In genomic region chr13:55213138-55213806, GRCm38 (mm10) we compare ENCODE assay signal across 8 mouse cellular contexts. TPM values are rescaled to one million over a fixed set of nuclear protein-coding genes. Genes with fewer than 3 reads are reported as not detected.
DNase-seq lines count a peak whose midpoint lies in the region; ATAC-seq and TF ChIP-seq lines count a peak whose summit lies in the region.

No protein-coding gene starts in this region.

- no peaks in the 10 kb centered on the region for H3K27me3 ChIP-seq in heart, embryonic 16.5 days (ENCODE audit: control insufficient read depth, insufficient read depth, low read length)
- H3K27me3 ChIP-seq in MEL (ENCODE audit: control insufficient read depth in 1 of 2, insufficient read depth in 2 of 2, low read length in 2 of 2) = no peaks in the 10 kb centered on the region
- no peaks in the 10 kb centered on the region for H3K27me3 ChIP-seq in hindbrain, embryonic 10.5 days (ENCODE audit: insufficient read depth, poor library complexity, severe bottlenecking)
- no peaks in the 10 kb centered on the region for H3K27me3 ChIP-seq in midbrain, embryonic 10.5 days (ENCODE audit: low read depth, poor library complexity, severe bottlenecking)

- no peak for DNase-seq in heart, adult 18-20 months
- no peak for DNase-seq in MEL (ENCODE audit: low read depth, low spot score)
- no peak for DNase-seq in hindbrain, embryonic 10.5 days (ENCODE audit: low spot score)
- no peak for DNase-seq in midbrain, embryonic 10.5 days (ENCODE audit: low spot score)
- DNase-seq in ovary, postnatal 10 days (ENCODE audit: low spot score) = no peak
- DNase-seq in thymus, postnatal 0 days (ENCODE audit: low spot score) = no peak
- no peak for DNase-seq in layer of hippocampus, postnatal 36 days

- TF ChIP-seq CTCF in MEL (IDR thresholded peaks at IDR 0.05 in 2 of 3, conservative IDR thresholded peaks at IDR 0.05 in 1 of 3; ENCODE audit: control insufficient read depth in 1 of 3, insufficient read depth in 1 of 3, low read depth in 2 of 3, low read length in 3 of 3, poor library complexity in 1 of 3, severe bottlenecking in 1 of 3) = no peak

- 59% methylated on average over 10 of the region's 10 CpGs for WGBS in heart, embryonic 16.5 days
- 70% methylated on average over 10 of the region's 10 CpGs for WGBS in hindbrain, embryonic 10.5 days
- WGBS in midbrain, embryonic 10.5 days = 67% methylated on average over 10 of the region's 10 CpGs

- H3K9me3 ChIP-seq in heart, embryonic 16.5 days (replicated peaks; ENCODE audit: control insufficient read depth, low read length) = no peaks in the 10 kb centered on the region
- H3K9me3 ChIP-seq in MEL (replicated peaks; ENCODE audit: insufficient read depth, low read length) = no peaks in the 10 kb centered on the region
- H3K9me3 ChIP-seq in hindbrain, embryonic 10.5 days = no peaks in the 10 kb centered on the region
- no peaks in the 10 kb centered on the region for H3K9me3 ChIP-seq in midbrain, embryonic 10.5 days (replicated peaks)

- no peak for TF ChIP-seq EP300 in MEL (IDR thresholded peaks at IDR 0.05; ENCODE audit: low read depth in 1 of 2, low read length in 2 of 2)

- peaks cover 43% of the 10 kb centered on the region for H3K4me1 ChIP-seq in heart, embryonic 16.5 days (ENCODE audit: control insufficient read depth, insufficient read depth, low read length)
- H3K4me1 ChIP-seq in MEL (ENCODE audit: control insufficient read depth in 1 of 2, insufficient read depth in 2 of 2, low read length in 2 of 2) = peaks cover 0 to 10% of the 10 kb centered on the region in 2 experiments; a peak in 2 of 4 replicates
- H3K4me1 ChIP-seq in hindbrain, embryonic 10.5 days (replicated peaks) = peaks cover 70% of the 10 kb centered on the region
- peaks cover 75% of the 10 kb centered on the region for H3K4me1 ChIP-seq in midbrain, embryonic 10.5 days

- peak overlapping the region; percentile 80 for H3K4me2 ChIP-seq in heart, embryonic 16.5 days (ENCODE audit: low read depth, low read length)

- no peak for TF ChIP-seq RAD21 in MEL (IDR thresholded peaks at IDR 0.05; ENCODE audit: low read depth, low read length)

- no peak for TF ChIP-seq POLR2A in MEL (IDR thresholded peaks at IDR 0.05; ENCODE audit: control insufficient read depth in 1 of 2, insufficient read depth in 1 of 2, low read depth in 1 of 2, low read length in 2 of 2, poor library complexity in 1 of 2)

- H3K27ac ChIP-seq in heart, embryonic 16.5 days (ENCODE audit: low read length) = peak overlapping the region; percentile 98
- H3K27ac ChIP-seq in MEL (ENCODE audit: control insufficient read depth, low read depth, low read length) = no peak overlapping the region
- H3K27ac ChIP-seq in hindbrain, embryonic 10.5 days = peak overlapping the region; percentile 100
- H3K27ac ChIP-seq in midbrain, embryonic 10.5 days (replicated peaks) = peak overlapping the region; percentile 100

- peak overlapping the region; percentile 99 for H3K9ac ChIP-seq in heart, embryonic 16.5 days (ENCODE audit: low read length)
- peak overlapping the region; percentile 97 for H3K9ac ChIP-seq in MEL (ENCODE audit: control insufficient read depth, low read depth, low read length, poor library complexity, severe bottlenecking)

- H3K4me3 ChIP-seq in heart, embryonic 16.5 days (ENCODE audit: low read length) = peak overlapping the region; percentile 82
- H3K4me3 ChIP-seq in MEL (ENCODE audit: control insufficient read depth in 1 of 2, insufficient read depth in 1 of 2, low read depth in 2 of 2, low read length in 2 of 2) = peak overlapping the region; percentile 74 to 87
- peak overlapping the region; percentile 89 for H3K4me3 ChIP-seq in hindbrain, embryonic 10.5 days
- peak overlapping the region; percentile 95 for H3K4me3 ChIP-seq in midbrain, embryonic 10.5 days

- peaks cover 21% of the 10 kb centered on the region for H3K36me3 ChIP-seq in heart, embryonic 16.5 days (ENCODE audit: control insufficient read depth, insufficient read depth)
- H3K36me3 ChIP-seq in MEL (ENCODE audit: control insufficient read depth in 1 of 2, insufficient read depth in 2 of 2, low read length in 2 of 2) = peaks cover 0 to 16% of the 10 kb centered on the region in 2 experiments
- peaks cover 52% of the 10 kb centered on the region for H3K36me3 ChIP-seq in hindbrain, embryonic 10.5 days
- peaks cover 52% of the 10 kb centered on the region for H3K36me3 ChIP-seq in midbrain, embryonic 10.5 days

- H3K79me2 ChIP-seq in MEL (ENCODE audit: control insufficient read depth, insufficient read depth, low read length, poor library complexity) = peaks cover 9% of the 10 kb centered on the region

- no peak for ATAC-seq in heart, embryonic 16.5 days (replicated peaks; ENCODE audit: extremely low read depth, insufficient read depth, low FRiP score)

TF ChIP-seq in MEL, 35 proteins besides CTCF, POLR2A, EP300 and RAD21:
- no peak for TF ChIP-seq NRF1 (IDR thresholded peaks at IDR 0.05; ENCODE audit: insufficient read depth, low read depth, low read length, poor library complexity, severe bottlenecking)
- no peak for TF ChIP-seq TAL1 (IDR thresholded peaks at IDR 0.05; ENCODE audit: low read length)
- TF ChIP-seq MEF2A (IDR thresholded peaks at IDR 0.05; ENCODE audit: extremely low read depth, insufficient replicate concordance, low read depth, low read length, poor library complexity, severe bottlenecking) = no peak
- no peak for TF ChIP-seq E2F4 (IDR thresholded peaks at IDR 0.05; ENCODE audit: borderline replicate concordance, low read depth, low read length)
- no peak for TF ChIP-seq HCFC1 (IDR thresholded peaks at IDR 0.05; ENCODE audit: low read depth, low read length)
- TF ChIP-seq GATA1 (IDR thresholded peaks at IDR 0.05; ENCODE audit: low read depth, low read length) = no peak
- no peak for TF ChIP-seq USF2 (IDR thresholded peaks at IDR 0.05; ENCODE audit: borderline replicate concordance in 1 of 2, insufficient read depth in 1 of 2, low read depth in 1 of 2, low read length in 2 of 2)
- no peak for TF ChIP-seq ZC3H11A (IDR thresholded peaks at IDR 0.05; ENCODE audit: low read depth, low read length)
- TF ChIP-seq POLR2AphosphoS5 (IDR thresholded peaks at IDR 0.05; ENCODE audit: borderline replicate concordance, low read depth, low read length) = no peak
- TF ChIP-seq TBP (IDR thresholded peaks at IDR 0.05; ENCODE audit: low read depth, low read length) = no peak
- no peak for TF ChIP-seq UBTF (IDR thresholded peaks at IDR 0.05; ENCODE audit: borderline replicate concordance, insufficient read depth, low read depth, low read length)
- TF ChIP-seq MYB (IDR thresholded peaks at IDR 0.05; ENCODE audit: low read depth, low read length) = no peak
- TF ChIP-seq RCOR1 (IDR thresholded peaks at IDR 0.05; ENCODE audit: low read depth, low read length) = no peak
- TF ChIP-seq JUND (IDR thresholded peaks at IDR 0.05; ENCODE audit: low read depth, low read length) = no peak
- TF ChIP-seq SIN3A (IDR thresholded peaks at IDR 0.05; ENCODE audit: low read length) = no peak
- TF ChIP-seq MAFK (IDR thresholded peaks at IDR 0.05; ENCODE audit: borderline replicate concordance, low read depth, low read length) = no peak

RNA-seq across cellular contexts. Expression of gene Nsd1, which starts 3.7 kb away (rescaled TPM):
- polyA plus RNA-seq in heart, embryonic 16.5 days (2015; fragmentation: Nextera tagmentation; extraction: Ambion mirVana) = 38.1 and 40.5 TPM in 2 replicates
- 10 to 100 TPM; 51.8 to 51.9 TPM for total RNA-seq in heart, adult 18-20 months (2021)
- total RNA-seq in MEL (2012; rRNA removed) = 10.0 and 13.3 TPM in 2 replicates
- polyA plus RNA-seq in MEL (2012; ENCODE audit: insufficient read depth in 1 of 2, insufficient read length in 2 of 2, low read depth in 1 of 2, low replicate concordance in 2 of 2, missing spikeins in 1 of 2) = 10 to 100 TPM in 1 of 2 experiments, 1 to 10 TPM in 1; 6.3 to 59.3 TPM
- 69.3 and 73.9 TPM in 2 replicates for polyA plus RNA-seq in hindbrain, embryonic 10.5 days (2016; fragmentation: Nextera tagmentation; extraction: Ambion mirVana)
- 70.7 and 72.9 TPM in 2 replicates for polyA plus RNA-seq in midbrain, embryonic 10.5 days (2016; fragmentation: Nextera tagmentation; extraction: Ambion mirVana)
- 52.6 and 73.8 TPM in 2 replicates for polyA plus RNA-seq in thymus, postnatal 0 days (2015; fragmentation: Nextera tagmentation; extraction: Ambion mirVana)
- 100 to 1,000 TPM; 124 to 131 TPM for total RNA-seq in layer of hippocampus, postnatal 36 days (2021)
